Mouse (Mus musculus) liver, adult 2 months (tissue): ENCODE measurements around the gene Evi5l. TPM values are rescaled to one million over a fixed set of nuclear protein-coding genes. Genes with fewer than 3 reads are reported as not detected.

Experiments
- DNase-seq: peaks from one replicate; pipeline ENCODE4 v3.0.0-alpha.2; 2011; ENCODE audit warnings: low read depth, low spot score; ENCODE audit errors: extremely low read depth
- H3K27ac ChIP-seq: fragments of 200-500 bp; replicated peaks from 2 replicates; pipeline ENCODE4 v1.5.1; 2012; ENCODE audit warnings: low read depth, mild to moderate bottlenecking, control low read depth, inconsistent platforms, low read length; ENCODE audit not compliant: insufficient read depth
- H3K27me3 ChIP-seq: fragments of 200-500 bp; 2 replicates; pipeline ENCODE4 v1.6.1; 2012; ENCODE audit warnings: mild to moderate bottlenecking, moderate library complexity, low read length, inconsistent platforms; ENCODE audit not compliant: control insufficient read depth, insufficient read depth
- H3K36me3 ChIP-seq: fragments of 200-500 bp; 2 replicates; pipeline ENCODE4 v1.6.1; 2012; ENCODE audit warnings: low read length, inconsistent platforms; ENCODE audit not compliant: control insufficient read depth, insufficient read depth
- H3K4me1 ChIP-seq: fragments of 200-500 bp; 2 replicates; pipeline ENCODE4 v1.6.1; 2011; ENCODE audit warnings: low read length; ENCODE audit not compliant: control insufficient read depth, insufficient read depth
- H3K4me3 ChIP-seq: fragments of 200-500 bp; 2 replicates; pipeline ENCODE4 v1.5.1; 2011; ENCODE audit warnings: low read depth, mild to moderate bottlenecking, control low read depth, low read length, moderate library complexity; ENCODE audit not compliant: insufficient read depth
- H3K79me2 ChIP-seq: fragments of 200-500 bp; 2 replicates; pipeline ENCODE4 v1.6.1; 2012; ENCODE audit warnings: inconsistent platforms, mild to moderate bottlenecking, low read length, moderate library complexity; ENCODE audit not compliant: control insufficient read depth, insufficient read depth
- H3K9ac ChIP-seq: fragments of 200-500 bp; 2 replicates; pipeline ENCODE4 v1.6.1; 2012; ENCODE audit warnings: low read depth, mild to moderate bottlenecking, control low read depth, inconsistent platforms, low read length
- CTCF ChIP-seq: fragments of 200-500 bp; IDR thresholded peaks from 2 replicates; pipeline ENCODE4 v1.5.1; 2011; ENCODE audit warnings: low read depth, low read length, control low read depth
- POLR2A ChIP-seq: fragments of 200-500 bp; IDR thresholded peaks from 2 replicates; pipeline ENCODE4 v1.6.1; 2011; ENCODE audit warnings: low read length, control low read depth; ENCODE audit not compliant: insufficient read depth; ENCODE audit errors: extremely low read depth
- WGBS: fragments of 180-500 bp; shearing (Covaris S2); methylation state at CpG from one replicate; pipeline ENCODE4 v1.1.7; 2018; 5-methylcytosine and 5-hydroxymethylcytosine counted together
- polyA plus RNA-seq: library from polyadenylated mRNA; depleted of rRNA; stranded (reverse); fragments of >200 nt; gene quantifications from 2 replicates; pipeline ENCODE4 v1.2.3, GENCODE M21; 2012
- total RNA-seq: library from RNA; depleted of rRNA; stranded (reverse); fragments of >200 nt; gene quantifications from 2 replicates; pipeline ENCODE4 v1.2.3, GENCODE M21; 2014

Evi5l gene
- total and polyA plus RNA-seq, 2 experiments = 3.2 to 8.0 TPM

- no peak overlapping the region for H3K9ac ChIP-seq
- DNase-seq = no peak
- TF ChIP-seq CTCF (no peak), POLR2A (no peak)
These were observed 7.7 kb downstream of the Evi5l start for GRCm38 (mm10) chr8:4174018-4174417.

GRCm38 (mm10) chr8:4183409-4183808 is 17.0 kb downstream of the Evi5l start:
- TF ChIP-seq CTCF = no peak
- TF ChIP-seq POLR2A = no peak
- Histone ChIP-seq H3K4me1 (peaks cover 3% of the 10 kb centered on the region), H3K9ac (no peak overlapping the region), H3K36me3 (peaks cover 3% of the 10 kb centered on the region; the same call in 1 of the 2 replicates), H3K79me2 (no peaks in the 10 kb centered on the region; the same call in 1 of the 2 replicates), H3K4me3 (no peak overlapping the region), H3K27ac (no peak overlapping the region), H3K27me3 (no peaks in the 10 kb centered on the region)
- DNase-seq = no peak
- 91% methylated on average over 8 of the region's 8 CpGs for WGBS

More at GRCm38 (mm10) chr8:4174018-4174417, 7.7 kb downstream of the Evi5l start:
- no peak overlapping the region for H3K4me3 ChIP-seq
- no peaks in the 10 kb centered on the region for H3K27me3 ChIP-seq
- WGBS = 97% methylated on average over 2 of the region's 2 CpGs
- no peaks in the 10 kb centered on the region; the same call in 1 of the 2 replicates for H3K36me3 ChIP-seq
- no peaks in the 10 kb centered on the region for H3K4me1 ChIP-seq
- H3K79me2 ChIP-seq = no peaks in the 10 kb centered on the region; the same call in 1 of the 2 replicates
- H3K27ac ChIP-seq = no peak overlapping the region

- no peak overlapping the region for H3K27ac ChIP-seq
- H3K4me1 ChIP-seq = peaks cover 3% of the 10 kb centered on the region
- no peaks in the 10 kb centered on the region for H3K79me2 ChIP-seq
- no peak overlapping the region for H3K4me3 ChIP-seq
- TF ChIP-seq CTCF (no peak), POLR2A (no peak)
- peak; percentile 67 for DNase-seq
- no peaks in the 10 kb centered on the region for H3K27me3 ChIP-seq
- H3K9ac ChIP-seq = no peak overlapping the region
- peaks cover 3% of the 10 kb centered on the region; the same call in 1 of the 2 replicates for H3K36me3 ChIP-seq
- WGBS = 24% methylated on average over 2 of the region's 2 CpGs
These were observed 19.8 kb downstream of the Evi5l start for GRCm38 (mm10) chr8:4186151-4186550.

GRCm38 (mm10) chr8:4188605-4189004 is 22.2 kb downstream of the Evi5l start:
- no peak for TF ChIP-seq POLR2A
- TF ChIP-seq CTCF = no peak
- H3K4me3 ChIP-seq = no peak overlapping the region
- no peaks in the 10 kb centered on the region for H3K27me3 ChIP-seq
- H3K79me2 ChIP-seq = no peaks in the 10 kb centered on the region
- no peak overlapping the region for H3K27ac ChIP-seq
- H3K36me3 ChIP-seq = peaks cover 3% of the 10 kb centered on the region; the same call in 1 of the 2 replicates
- H3K4me1 ChIP-seq = peaks cover 5% of the 10 kb centered on the region
- H3K9ac ChIP-seq = no peak overlapping the region
- no peak for DNase-seq

- no peaks in the 10 kb centered on the region for H3K27me3 ChIP-seq
- no peak for TF ChIP-seq POLR2A
- TF ChIP-seq CTCF = no peak
- H3K9ac ChIP-seq = no peak overlapping the region
- H3K79me2 ChIP-seq = no peaks in the 10 kb centered on the region
- no peak overlapping the region for H3K27ac ChIP-seq
- H3K4me3 ChIP-seq = no peak overlapping the region
- peaks cover 1% of the 10 kb centered on the region; the same call in 1 of the 2 replicates for H3K36me3 ChIP-seq
- DNase-seq = no peak
- H3K4me1 ChIP-seq = peaks cover 5% of the 10 kb centered on the region
- 70% methylated on average over 3 of the region's 3 CpGs for WGBS
These were observed 22.8 kb downstream of the Evi5l start for GRCm38 (mm10) chr8:4189031-4189722.

GRCm38 (mm10) chr8:4192305-4192704 is 25.9 kb downstream of the Evi5l start:
- peaks cover 1% of the 10 kb centered on the region; the same call in 1 of the 2 replicates for H3K4me1 ChIP-seq
- no peak for TF ChIP-seq POLR2A
- TF ChIP-seq CTCF = no peak
- no peak for DNase-seq
- H3K27ac ChIP-seq = no peak overlapping the region
- no peaks in the 10 kb centered on the region for H3K36me3 ChIP-seq
- no peaks in the 10 kb centered on the region for H3K79me2 ChIP-seq
- 85% methylated on average over 5 of the region's 5 CpGs for WGBS
- no peak overlapping the region for H3K4me3 ChIP-seq
- no peaks in the 10 kb centered on the region for H3K27me3 ChIP-seq
- H3K9ac ChIP-seq = no peak overlapping the region
